Mouse (Mus musculus): ENCODE data around the gene Epn3.

- TF ChIP-seq POLR2A (IDR thresholded peaks at IDR 0.05; ENCODE audit: control insufficient read depth, low read depth, low read length): no peak
- TF ChIP-seq CTCF (IDR thresholded peaks at IDR 0.05; ENCODE audit: control insufficient read depth, insufficient read depth, insufficient replicate concordance, low read depth, low read length): no peak
Measured at GRCm38 (mm10) chr11:94469136-94470064, 30.4 kb downstream of the Epn3 start.
